Mouse (Mus musculus): ENCODE data around the gene Klhl29.

DNA sequence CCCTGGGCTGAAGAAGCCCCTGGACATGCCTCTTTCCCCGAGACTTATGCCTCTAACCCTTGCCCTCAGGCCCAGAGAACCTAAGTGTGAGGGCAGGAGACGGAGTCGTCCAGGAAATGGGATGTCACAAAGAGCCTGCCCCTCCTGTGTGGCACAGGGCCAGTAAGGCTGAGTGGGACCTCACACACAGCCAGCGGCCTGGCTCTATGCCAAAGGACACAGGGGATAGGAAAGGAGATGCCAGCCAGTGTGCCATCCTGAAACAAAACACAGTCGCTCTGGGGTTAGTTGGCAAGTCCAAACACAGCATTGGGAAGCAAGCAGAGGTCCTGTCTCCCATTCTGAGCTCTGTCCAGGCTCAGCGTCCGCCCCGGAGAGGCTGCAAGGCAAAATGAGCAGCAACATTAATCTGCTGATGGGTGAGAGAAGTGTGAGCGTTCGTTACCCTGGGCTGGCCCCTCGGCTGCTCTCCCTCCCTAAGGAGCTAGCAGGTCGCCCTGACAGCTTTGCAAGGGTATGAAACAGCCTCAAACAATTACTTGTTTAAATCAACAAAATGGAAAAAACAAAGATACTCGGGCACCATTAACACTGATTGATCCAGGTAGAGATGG, 274.0 kb downstream of the Klhl29 start:
- TF ChIP-seq POLR2A (IDR thresholded peaks at IDR 0.05; ENCODE audit: low read depth, low read length) (no peak), CTCF (IDR thresholded peaks at IDR 0.05; ENCODE audit: extremely low read depth, insufficient read length, insufficient replicate concordance, low read depth, low read length) (no peak)
